Mouse (Mus musculus): ENCODE measurements around the gene Ttc28.

Ttc28 gene

DNA sequence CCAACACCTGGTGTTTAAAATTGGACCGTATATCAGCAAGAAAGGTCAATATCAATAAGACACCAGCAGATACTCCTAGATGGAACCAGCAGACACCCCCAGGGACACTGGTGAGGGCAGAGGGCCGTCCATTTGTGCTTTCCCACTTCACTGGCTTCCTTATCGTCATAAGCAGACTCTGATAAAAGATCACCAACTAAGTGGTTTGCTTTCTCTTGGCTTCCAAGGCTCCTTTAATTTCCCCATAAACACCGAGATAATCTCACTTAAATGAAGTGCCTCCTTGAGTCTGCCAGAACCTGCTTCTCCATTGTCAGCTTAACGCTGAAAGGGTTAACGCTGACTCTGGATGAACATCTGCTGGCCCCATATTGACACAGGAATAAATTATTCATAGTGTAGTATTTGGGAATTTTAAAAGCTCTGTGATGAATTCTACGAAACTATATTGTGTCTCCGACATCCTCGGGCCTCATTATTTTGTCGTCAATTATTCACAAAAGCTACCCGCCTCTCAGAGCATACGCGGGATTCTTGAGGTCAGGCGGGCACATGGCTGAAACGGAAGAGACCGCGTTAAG lies 175.3 kb downstream of the Ttc28 start:
- DNase-seq, result no peak

DNA sequence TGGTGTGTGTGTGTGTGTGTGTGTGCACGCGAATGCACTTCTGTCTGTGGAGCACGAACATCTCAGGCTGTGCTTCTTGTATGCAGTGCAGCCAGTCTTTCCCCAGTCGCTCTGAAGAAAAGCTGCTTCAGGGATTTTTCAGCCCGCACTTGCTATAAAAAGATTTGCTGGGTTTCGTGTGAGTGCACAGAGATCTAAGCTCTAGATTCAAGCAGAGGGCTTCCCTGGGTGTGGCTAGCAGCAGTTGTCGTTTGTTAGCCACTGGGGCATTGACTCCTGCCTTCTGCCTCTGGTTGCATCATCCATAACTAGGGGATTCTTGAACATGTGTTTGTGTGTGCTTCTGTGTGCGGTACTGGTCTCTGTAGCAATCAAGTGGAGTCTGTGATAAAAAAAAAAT lies 175.9 kb downstream of the Ttc28 start:
- DNase-seq, result no peak

DNA sequence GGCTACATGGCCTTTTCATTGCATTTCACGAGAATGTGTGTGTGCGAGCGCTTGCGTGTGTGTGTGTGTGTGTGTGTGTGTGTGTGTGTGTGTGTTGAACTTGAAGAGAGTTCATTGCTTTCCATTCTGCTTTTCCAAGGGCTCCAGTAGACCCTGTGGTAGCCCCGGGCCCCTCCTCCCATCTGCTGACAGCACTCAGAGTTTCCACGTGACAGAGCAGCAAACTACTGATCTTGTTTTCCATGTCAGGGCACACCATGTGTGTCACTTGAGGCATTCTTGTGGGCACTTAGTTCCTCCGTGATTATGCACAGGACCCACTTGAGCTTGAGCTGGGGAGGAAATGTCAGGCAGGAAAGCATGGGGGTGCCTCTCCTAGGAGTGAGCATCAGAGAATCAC lies 177.5 kb downstream of the Ttc28 start:
- DNase-seq, result no peak

DNA sequence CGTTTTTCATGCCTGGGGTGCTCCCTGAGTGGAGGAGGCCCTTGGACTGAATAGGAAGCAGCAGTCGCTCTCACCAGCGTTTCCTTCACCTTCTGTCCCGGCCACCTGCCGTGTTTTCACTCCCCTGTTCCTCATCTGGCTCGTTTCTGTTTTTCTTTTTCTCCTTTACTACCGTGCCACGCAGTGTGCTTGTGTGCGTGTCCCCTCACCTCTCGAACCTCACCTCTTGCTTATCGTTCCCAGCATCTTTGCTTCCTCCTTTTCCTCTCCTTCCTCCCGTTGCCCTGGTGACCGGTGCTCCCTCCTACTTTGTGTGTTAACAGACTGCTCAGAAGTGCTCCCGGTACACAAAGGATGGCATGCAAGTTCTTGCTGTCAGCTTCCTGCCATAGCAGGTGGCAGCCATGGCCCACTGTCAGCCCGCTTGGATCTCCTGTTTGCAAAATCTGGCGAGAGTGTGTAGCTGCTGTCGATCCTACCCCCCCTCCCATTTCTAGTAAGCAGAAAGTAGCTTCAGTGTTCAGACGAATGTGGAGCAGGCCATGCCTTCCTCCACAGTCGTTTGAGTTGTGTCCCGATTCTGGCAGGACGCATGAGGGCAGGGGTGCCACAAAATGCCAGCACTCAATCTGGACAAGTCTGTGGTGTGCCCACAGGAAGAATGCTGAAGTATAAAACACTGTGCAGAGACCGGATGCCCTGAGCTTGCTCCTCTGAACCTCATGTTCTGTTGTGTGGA lies 179.0 kb downstream of the Ttc28 start:
- peak; percentile 59 to 63 for DNase-seq

DNA sequence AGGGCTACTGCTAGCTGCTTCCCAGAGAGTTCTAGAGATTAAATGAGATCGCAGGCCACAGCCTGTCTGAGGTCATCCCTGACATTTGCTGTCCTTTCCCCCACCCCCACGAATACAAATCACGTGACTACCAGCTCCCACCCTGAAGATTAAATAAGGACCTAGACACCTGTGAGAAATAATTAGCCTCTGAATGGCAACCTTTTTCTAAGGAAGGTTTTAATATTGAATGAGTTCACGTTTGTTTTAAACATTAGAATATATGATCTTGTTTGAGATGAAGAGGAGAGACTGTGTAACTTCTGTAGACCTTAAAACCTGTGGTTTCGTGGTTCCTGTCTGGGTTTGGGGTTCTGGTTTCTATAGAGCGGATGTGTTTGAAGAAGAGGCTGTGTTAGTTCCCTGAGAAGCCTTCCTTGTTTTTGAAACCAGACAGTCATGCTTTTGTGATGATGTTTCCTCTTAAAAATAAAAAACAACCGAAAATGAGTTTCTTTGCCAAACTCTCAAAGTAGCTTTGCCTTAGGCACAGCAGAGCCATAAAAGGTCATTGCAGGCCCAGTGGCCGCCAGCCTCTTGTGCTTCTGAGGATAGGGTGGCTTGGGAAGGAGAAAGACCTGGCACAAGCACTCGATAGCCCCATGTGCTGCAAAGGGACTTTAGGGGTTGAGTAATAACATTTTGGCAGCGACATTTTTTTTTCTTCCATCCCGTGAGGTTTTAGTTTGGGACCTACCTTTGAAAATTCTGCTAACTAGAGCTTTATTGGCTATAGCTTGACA lies 179.7 kb downstream of the Ttc28 start:
- DNase-seq, result no peak

DNA sequence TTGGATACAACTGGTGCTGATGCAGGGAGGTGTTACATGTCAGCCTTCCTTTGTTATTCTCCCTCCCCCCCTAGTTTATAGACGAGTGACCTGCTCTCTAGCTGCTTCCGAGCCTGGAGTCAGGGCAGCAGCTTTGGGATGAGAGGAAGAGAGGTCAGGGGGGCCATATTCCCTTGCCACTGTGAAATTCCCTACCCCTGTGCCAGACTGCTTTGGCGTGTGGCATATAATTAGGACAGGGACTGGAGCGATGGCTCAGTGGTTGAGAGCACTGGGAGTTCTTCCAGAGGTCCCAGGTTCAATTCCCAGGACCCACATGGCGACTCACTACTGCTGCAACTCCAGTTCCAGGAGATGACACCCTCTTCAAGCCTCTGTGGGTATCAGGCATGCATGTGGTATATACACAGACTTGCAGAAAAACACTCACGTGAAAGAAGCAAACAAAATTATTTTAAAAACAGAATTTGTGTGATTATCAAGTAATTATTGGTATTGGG lies 180.7 kb downstream of the Ttc28 start:
- DNase-seq, result no peak

DNA sequence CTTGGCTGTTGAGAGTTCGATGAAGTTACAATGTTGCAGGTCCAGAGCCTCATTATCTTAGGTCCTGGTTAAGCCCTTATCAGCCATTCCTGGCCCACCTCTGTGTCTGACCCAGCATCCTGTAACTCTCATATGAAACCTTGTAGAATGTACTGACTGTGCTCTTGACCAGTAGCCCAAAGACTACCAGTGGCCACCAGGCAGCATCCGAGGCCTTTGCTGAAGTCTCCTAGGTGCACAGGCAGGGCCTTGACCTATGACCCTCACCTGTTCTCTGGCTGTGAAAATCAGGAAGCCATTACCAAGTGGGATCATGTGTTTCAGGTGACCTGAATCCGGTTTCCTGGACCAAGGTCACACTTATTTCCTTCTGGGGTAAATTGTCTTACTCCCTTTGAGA lies 183.6 kb downstream of the Ttc28 start:
- DNase-seq, result no peak

DNA sequence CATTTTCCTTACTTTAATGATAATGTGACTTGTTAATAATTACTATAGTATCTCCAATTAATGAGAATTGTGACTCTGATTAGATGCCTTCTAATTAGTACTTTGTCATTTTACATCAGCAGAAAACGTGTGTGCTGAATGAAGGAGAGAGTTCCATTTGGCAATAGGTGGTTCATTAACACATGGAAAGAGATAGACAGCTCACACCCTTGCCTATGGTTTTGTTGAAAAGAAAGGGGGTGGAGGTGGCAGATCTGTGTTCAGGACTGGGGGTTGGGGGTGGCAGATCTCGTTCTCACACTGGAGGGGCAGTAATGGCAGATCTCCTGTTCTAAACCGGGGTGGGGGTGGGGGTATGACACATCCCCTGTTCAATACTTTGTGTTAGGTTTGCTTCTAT lies 184.4 kb downstream of the Ttc28 start:
- no peak for DNase-seq

DNA sequence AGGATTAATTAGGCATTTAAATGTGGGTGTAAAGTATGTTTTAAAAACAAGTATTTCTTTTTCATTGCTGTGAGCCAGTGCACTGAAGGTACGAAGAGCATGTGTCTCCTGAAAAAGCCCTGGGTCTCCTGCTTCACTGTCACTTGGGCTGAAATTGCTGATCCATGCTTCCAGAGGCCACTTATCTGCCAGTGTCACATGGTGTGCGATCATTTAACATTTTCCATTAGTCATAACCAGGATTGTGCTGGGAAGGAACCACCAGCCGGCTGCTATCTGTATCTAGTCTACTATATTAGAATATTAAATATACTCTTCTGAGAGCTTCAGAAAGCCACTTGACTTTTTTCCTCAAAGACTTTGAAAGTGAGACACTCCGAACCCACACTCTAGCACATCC lies 186.2 kb downstream of the Ttc28 start:
- DNase-seq, result no peak

DNA sequence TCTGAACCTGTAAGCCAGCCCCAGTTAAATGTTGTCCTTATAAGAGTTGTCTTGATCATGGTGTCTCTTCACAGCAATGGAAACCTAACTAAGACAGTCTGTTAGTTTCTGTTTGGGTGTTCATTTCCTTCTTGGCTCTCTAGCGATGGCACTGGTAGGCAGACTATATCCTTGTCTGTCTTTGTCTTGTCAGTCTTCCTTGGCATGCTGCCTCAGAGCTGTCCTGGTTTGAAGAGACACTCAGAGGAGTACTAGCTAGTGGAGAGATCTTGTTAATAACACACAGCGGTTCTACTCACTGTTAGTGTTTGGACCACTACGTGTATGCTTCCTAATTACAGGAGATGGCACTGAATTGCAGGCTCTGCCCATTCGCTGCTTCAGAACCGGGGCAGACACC lies 189.9 kb downstream of the Ttc28 start:
- no peak for DNase-seq

DNA sequence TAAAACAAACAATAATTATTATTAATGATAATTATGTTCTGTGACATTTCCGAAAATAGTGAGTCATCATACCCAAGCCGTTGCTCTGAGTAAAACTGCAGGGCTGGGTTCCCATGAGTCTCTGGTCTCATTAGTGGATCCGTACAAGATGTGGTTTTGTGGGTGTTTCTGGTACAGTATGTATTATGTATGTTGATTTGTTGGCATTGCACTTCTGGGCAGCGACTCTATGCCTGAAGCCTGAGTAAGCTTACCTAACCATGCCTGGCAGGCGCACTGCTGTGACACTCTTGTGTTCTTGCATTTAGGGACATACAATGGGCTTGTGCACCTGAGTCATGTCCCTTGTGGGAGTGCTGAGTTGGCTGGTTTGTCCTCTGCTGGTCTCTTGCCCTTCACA lies 190.3 kb downstream of the Ttc28 start:
- no peak for DNase-seq

DNA sequence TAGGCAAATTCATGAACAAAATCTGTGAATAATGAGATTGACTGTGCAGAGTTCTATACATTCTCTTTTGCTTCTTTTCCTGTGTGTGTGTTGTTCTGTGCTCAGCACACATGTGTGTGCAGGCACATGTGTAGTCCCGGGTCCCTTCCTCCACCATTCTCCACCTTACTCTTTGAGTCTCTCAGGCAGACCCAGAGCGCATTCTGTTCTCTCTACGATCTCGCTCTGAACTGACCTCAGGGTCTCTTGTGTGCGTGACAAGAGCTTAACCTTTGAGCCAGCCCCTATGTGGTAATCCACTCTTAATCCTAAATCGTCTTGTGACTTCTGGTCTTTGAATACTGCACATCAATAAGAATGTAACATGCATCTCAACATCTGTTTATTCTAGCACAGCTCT lies 190.8 kb downstream of the Ttc28 start:
- no peak for DNase-seq

DNA sequence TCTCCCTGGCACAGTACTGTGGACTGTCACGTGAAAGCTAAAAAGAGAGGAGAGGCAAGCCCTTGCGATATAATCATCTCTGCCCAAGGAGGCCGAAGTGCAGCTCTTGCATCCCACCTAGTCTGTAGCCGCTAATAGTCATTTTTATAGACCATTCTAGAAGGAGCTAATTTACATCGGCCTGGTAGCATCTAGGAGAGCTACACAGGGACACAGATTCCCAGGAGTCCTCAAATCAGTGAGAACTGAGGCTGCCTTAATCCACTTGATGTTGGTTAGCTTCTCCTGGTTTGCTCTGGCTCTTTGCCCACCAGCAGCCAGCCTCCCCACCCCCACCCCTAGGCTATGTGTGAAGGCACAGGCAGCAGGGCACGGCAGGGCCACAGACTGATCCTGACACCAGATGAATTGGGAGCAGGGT lies 193.7 kb downstream of the Ttc28 start:
- peak in 1 of 2 experiments; percentile 22 for DNase-seq

DNA sequence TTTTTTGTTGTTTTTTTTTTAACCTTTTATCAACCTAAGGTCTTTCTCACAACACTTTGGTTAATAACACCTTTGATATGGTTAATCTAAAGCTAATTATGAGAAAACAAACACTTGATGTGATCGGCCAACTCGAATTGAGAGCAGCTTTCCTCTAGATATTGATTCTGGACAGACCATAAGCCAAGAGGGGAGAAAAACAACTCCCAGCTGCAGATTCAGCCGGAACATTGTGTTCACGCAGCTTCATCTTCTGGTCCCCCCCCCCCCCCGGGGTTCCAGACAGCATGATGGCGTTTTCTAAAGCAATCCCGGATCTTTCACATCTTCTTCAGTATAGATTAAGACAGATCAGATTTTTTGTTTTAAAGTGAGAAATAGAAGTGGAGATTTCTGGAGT lies 194.4 kb downstream of the Ttc28 start:
- DNase-seq, result no peak

DNA sequence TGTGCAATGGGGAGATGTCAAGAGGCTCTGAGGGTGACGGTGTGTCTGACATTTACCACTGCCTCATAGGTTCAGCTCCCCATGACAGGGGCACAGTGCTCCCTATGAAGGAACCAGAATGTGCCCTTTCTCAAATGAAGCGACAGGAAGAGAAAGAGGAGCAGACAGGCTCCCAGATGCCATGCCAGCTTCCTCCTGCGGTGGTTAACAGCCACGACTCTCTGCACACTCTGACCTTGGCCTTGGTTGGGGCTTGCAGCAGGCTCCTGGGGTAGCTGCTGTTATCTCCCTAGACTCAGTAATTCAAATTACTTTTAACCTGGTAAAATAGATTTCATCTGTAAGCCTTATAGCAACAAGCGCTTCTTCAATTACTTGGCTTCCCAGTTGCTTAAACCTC lies 196.2 kb downstream of the Ttc28 start:
- DNase-seq, result no peak

DNA sequence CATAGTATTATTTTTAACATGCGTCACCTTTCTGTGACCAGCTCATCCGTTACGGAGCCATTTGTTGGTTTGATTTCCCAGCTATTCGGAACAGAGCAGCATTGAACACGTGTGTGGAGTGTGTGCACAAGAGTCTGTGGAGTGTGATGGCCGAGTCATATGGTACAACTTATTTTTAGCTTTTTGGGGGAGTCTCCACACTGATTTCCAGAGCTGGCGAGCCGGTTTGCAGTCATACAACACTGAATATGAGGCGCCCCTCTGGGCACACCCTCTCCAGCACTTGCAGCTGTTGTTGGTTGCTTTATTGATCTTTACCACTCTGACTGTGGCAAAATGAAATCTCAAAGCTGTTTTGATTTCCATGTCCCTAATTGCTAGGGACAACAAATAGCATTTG lies 197.7 kb downstream of the Ttc28 start:
- no peak for DNase-seq

DNA sequence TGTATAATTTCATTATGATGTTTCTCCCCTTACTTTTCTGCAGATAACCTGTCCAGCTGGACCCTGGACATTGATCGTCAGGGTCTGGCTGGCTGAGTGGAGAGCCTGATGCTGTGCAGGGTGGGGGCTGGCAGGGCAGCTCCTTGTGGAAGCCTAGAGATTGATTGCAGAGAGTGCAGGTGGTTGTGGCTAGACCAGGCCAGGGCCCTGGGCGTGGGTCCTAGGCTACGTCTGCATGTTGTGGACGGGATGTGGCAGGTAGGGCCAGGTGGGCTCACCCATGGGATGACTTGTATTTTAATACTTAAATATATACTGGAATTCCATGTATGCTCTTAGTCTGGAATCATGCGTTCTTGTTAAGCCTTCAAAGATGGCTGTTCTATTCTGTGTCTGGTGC lies 201.0 kb downstream of the Ttc28 start:
- DNase-seq, result no peak

DNA sequence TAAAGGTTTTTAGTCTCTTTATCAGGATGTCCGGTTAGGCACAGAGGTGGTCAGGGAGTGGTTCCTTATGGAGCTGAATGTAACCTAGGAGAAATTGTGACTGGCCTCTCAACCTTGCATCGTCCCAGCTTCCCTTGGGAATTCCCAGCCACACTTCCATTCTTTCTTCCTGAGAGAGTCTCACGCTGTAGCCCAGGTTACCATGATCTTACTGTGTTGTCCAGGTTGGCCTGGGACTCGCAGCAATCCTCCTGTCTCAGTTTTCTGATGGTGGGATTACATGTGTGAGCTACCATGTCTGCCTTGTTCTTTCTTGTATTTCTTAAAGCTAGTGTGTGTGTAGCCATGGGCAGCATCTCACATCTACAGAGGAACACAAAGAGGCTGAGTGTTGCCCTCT lies 206.2 kb downstream of the Ttc28 start:
- DNase-seq, result no peak

DNA sequence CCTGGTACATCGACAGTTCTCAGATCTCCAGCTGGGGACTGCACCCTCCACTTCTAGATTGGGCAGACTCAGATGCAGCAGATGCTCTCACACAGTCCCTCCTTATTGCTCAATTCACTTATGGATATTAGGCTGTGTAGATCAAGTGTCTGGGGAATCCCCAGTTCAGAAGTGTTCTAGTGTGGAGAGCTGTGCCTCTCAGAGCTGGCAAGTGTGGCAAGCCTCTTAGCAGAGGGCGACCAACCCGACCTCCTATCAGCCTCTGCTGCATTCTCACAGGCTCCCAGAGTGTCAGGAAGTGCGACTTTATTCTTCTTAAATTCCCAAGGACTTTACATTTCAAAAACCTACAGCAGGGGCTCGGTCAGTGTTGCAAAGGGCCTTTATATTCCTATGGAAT lies 217.1 kb downstream of the Ttc28 start:
- no peak for DNase-seq

DNA sequence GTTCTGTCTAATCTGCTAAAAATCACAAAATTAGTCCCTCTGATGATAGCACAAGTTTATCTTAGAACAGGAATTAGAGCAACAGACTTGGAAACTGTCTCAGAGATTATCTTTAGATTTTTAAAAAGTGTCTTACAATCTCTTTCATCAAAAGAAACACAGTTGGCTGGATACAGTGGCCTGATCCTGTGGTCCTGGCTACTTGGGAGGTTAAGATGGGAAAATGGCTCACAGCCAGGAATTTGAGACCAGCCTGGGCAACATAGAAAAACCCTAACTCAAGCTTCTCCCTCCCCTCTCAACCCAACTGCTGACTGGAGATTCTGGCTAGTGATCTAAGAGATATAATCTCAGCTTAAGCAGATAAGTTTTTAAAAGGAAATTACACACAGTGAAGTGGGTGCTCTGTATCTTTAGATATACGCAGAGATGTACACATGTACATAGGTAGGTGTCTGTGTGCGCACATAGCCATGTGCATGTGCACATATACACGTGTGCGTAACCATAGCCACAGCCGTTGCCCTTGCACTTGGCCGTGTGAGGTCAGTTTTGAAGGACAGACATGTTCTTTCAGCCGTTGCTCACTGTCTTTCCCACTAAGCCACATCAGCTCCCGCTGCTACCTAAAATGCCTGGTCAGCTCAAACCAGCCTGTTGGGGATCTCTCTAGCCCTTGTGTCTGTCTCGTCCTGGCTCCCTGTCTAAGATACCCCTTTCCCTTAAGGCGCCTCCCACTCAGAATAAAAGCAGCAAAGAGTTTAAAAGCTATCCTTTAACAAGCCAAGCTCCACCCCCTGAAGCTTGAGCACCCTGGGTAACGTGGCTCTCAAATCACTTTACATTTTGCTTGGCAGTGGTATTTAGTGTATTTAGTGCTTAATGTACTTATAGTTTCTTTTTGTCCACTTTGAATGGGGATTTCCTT lies 217.9 kb downstream of the Ttc28 start:
- DNase-seq, result no peak

DNA sequence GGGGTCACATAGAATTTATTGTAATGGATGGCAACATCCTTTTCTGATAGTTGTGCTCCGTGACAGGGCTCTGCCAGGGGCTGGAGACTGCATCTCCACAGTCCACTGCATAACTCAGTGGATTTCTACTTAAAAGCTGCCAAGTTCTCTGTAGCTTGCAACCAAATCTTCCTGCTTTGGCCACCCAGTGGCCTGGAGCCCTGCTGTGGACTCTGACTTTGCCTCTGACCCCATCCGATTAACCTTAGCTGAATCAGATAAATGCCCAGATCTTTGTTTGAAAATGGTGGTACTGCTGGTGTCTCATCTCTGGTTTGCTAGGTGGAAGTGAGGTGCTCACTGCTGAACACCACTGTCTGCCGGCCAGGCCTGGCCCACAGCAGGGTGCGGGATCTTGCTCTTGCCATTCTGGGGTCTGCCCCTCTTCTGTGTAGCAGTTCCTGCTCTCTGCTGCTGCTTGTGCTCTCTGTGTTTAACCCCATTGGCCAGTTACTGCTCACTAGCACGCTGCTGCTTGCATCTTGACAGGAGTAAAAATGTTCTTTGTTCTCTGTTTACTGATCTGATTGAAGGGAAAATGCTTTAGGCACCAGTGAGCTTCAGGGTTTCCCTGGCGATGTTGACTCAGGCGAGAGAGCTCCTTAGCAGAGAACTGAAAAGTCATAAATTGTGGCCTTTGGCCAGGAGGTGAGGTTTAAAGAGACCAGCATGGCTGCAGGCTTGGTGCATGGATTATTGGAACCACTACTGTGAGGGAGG lies 219.1 kb downstream of the Ttc28 start:
- DNase-seq, result no peak

DNA sequence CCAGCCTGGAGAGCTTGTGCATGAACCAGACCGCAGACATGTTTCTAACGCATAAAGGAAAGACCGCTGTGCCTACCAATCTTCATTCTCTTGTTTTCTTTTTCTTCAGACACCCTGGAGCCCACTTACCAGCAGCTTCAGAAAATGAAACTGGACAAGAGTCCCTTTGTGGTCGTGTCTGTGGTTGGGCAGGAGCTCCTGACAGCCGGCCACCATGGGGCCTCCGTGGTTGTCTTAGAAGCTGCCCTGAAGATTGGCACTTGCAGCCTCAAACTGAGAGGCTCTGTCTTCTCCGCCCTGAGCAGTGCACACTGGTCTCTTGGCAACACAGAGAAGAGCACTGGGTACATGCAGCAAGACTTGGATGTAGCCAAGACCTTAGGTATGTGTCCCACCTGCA lies 221.0 kb downstream of the Ttc28 start:
- DNase-seq, result no peak
